In genomic region chr1:74713099-74713858, GRCm38 (mm10) we compare ENCODE assay signal across 8 mouse cellular contexts. TPM values are rescaled to one million over a fixed set of nuclear protein-coding genes. Genes with fewer than 3 reads are reported as not detected.
DNase-seq lines count a peak whose midpoint lies in the region; ATAC-seq lines count a peak whose summit lies in the region.

Gene Cyp27a1, plus strand, starts transcription at chr1:74713574.

- peaks cover 27% of the 10 kb centered on the region for H3K4me1 ChIP-seq in forebrain, embryonic 10.5 days
- peaks cover 4 to 11% of the 10 kb centered on the region in 2 experiments; a peak in 2 of 4 replicates for H3K4me1 ChIP-seq in heart, embryonic 14.5 days (ENCODE audit: control insufficient read depth in 2 of 2, insufficient read depth in 2 of 2, low read length in 2 of 2)
- H3K4me1 ChIP-seq in kidney, embryonic 16.5 days (ENCODE audit: insufficient read depth, low read length), result peaks cover 6% of the 10 kb centered on the region
- no peaks in the 10 kb centered on the region for H3K4me1 ChIP-seq in liver, embryonic 16.5 days (ENCODE audit: control insufficient read depth, low read depth, low read length)

- peaks cover 17% of the 10 kb centered on the region for H3K27me3 ChIP-seq in forebrain, embryonic 10.5 days (ENCODE audit: poor library complexity, severe bottlenecking)
- H3K27me3 ChIP-seq in heart, embryonic 14.5 days (ENCODE audit: control insufficient read depth, insufficient read depth, low read length), result no peaks in the 10 kb centered on the region
- H3K27me3 ChIP-seq in kidney, embryonic 16.5 days (ENCODE audit: insufficient read depth, low read length), result no peaks in the 10 kb centered on the region
- H3K27me3 ChIP-seq in liver, embryonic 16.5 days (ENCODE audit: control insufficient read depth, insufficient read depth, low read depth, low read length), result peaks cover 11% of the 10 kb centered on the region

- H3K9me3 ChIP-seq in forebrain, embryonic 10.5 days, result no peaks in the 10 kb centered on the region
- H3K9me3 ChIP-seq in heart, embryonic 14.5 days (ENCODE audit: control insufficient read depth, low read length), result no peaks in the 10 kb centered on the region
- no peaks in the 10 kb centered on the region for H3K9me3 ChIP-seq in kidney, embryonic 16.5 days (ENCODE audit: low read length)
- H3K9me3 ChIP-seq in liver, embryonic 16.5 days (replicated peaks; ENCODE audit: control insufficient read depth, low read length), result no peaks in the 10 kb centered on the region

- H3K9ac ChIP-seq in heart, embryonic 14.5 days (ENCODE audit: low read length), result peak within 1 kb of the TSS; percentile 77
- H3K9ac ChIP-seq in kidney, embryonic 16.5 days (replicated peaks; ENCODE audit: low read length), result peak within 1 kb of the TSS; percentile 72
- peak within 1 kb of the TSS; percentile 55 for H3K9ac ChIP-seq in liver, embryonic 16.5 days (ENCODE audit: low read depth, low read length)

- H3K4me2 ChIP-seq in heart, embryonic 14.5 days (ENCODE audit: low read length), result peak within 1 kb of the TSS; percentile 81
- peak within 1 kb of the TSS; percentile 85 for H3K4me2 ChIP-seq in kidney, embryonic 16.5 days (replicated peaks; ENCODE audit: low read depth, low read length)
- peak within 1 kb of the TSS; percentile 65 for H3K4me2 ChIP-seq in liver, embryonic 16.5 days (ENCODE audit: low read depth, low read length)

- no peaks in the 10 kb centered on the region for H3K36me3 ChIP-seq in forebrain, embryonic 10.5 days (replicated peaks)
- no peaks in the 10 kb centered on the region for H3K36me3 ChIP-seq in heart, embryonic 14.5 days (ENCODE audit: control insufficient read depth, insufficient read depth, low read length)
- no peaks in the 10 kb centered on the region for H3K36me3 ChIP-seq in kidney, embryonic 16.5 days (ENCODE audit: insufficient read depth, low read length)
- H3K36me3 ChIP-seq in liver, embryonic 16.5 days (ENCODE audit: control insufficient read depth, insufficient read depth), result no peaks in the 10 kb centered on the region

- WGBS in forebrain, embryonic 10.5 days, result 1% methylated on average over 35 of the region's 35 CpGs
- 1% methylated on average over 35 of the region's 35 CpGs for WGBS in heart, embryonic 14.5 days
- WGBS in kidney, embryonic 16.5 days, result 2% methylated on average over 35 of the region's 35 CpGs
- 5% methylated on average over 35 of the region's 35 CpGs for WGBS in liver, embryonic 16.5 days (ENCODE audit: insufficient replicate concordance)

- H3K4me3 ChIP-seq in forebrain, embryonic 10.5 days, result peak within 1 kb of the TSS; percentile 72
- H3K4me3 ChIP-seq in heart, embryonic 14.5 days (ENCODE audit: control insufficient read depth in 1 of 2, insufficient read depth in 1 of 2, low read depth in 1 of 2, low read length in 2 of 2), result peak within 1 kb of the TSS; percentile 56 to 91
- peak within 1 kb of the TSS; percentile 56 for H3K4me3 ChIP-seq in kidney, embryonic 16.5 days (ENCODE audit: low read length)
- peak within 1 kb of the TSS; percentile 55 for H3K4me3 ChIP-seq in liver, embryonic 16.5 days (ENCODE audit: low read depth, low read length)

- DNase-seq in B cell, adult 2 months, result peak; percentile 30 to 33
- peak; percentile 50 for DNase-seq in adrenal gland, postnatal 25 days
- peak; percentile 70 for DNase-seq in forebrain, embryonic 10.5 days (ENCODE audit: extremely low spot score, low spot score)
- peak; percentile 76 for DNase-seq in neural tube, embryonic 10.5 days (ENCODE audit: extremely low spot score, low spot score)
- DNase-seq in urinary bladder, postnatal 14 days (ENCODE audit: low spot score), result peak; percentile 72

- peak; percentile 61 for ATAC-seq in heart, embryonic 14.5 days (ENCODE audit: insufficient number of reproducible peaks, insufficient read depth, low FRiP score, low read depth)
- peak; percentile 91 for ATAC-seq in kidney, embryonic 16.5 days (ENCODE audit: low FRiP score, low TSS enrichment)
- peak; percentile 76 for ATAC-seq in liver, embryonic 16.5 days (ENCODE audit: low read depth)

- H3K27ac ChIP-seq in forebrain, embryonic 10.5 days, result peak within 1 kb of the TSS; percentile 87
- H3K27ac ChIP-seq in heart, embryonic 14.5 days (replicated peaks in 1 of 2; ENCODE audit: control insufficient read depth in 1 of 2, insufficient read depth in 1 of 2, low read depth in 2 of 2, low read length in 2 of 2), result peak within 1 kb of the TSS; percentile 51 to 75
- 0 out of 2 replicates have a peak within 1 kb of the TSS, but pooled peaks have one; percentile 31 for H3K27ac ChIP-seq in kidney, embryonic 16.5 days (ENCODE audit: low read length)
- peak within 1 kb of the TSS; percentile 1; the same call in 1 of the 2 replicates for H3K27ac ChIP-seq in liver, embryonic 16.5 days (ENCODE audit: low read length)

RNA-seq across cellular contexts. Expression of gene Cyp27a1, which starts in this region (rescaled TPM):
- 15.5 and 16.1 TPM in 2 replicates for total RNA-seq in adrenal gland, postnatal 25 days (2021)
- 10.4 and 11.5 TPM in 2 replicates for polyA plus RNA-seq in forebrain, embryonic 10.5 days (2016; fragmentation: Nextera tagmentation; extraction: Ambion mirVana)
- polyA plus RNA-seq in heart, embryonic 14.5 days (2014; fragmentation: Nextera tagmentation; extraction: Ambion mirVana), result 16.3 and 19.1 TPM in 2 replicates
- polyA plus RNA-seq in kidney, embryonic 16.5 days (2015; fragmentation: Nextera tagmentation; extraction: Ambion mirVana), result 7.6 and 7.7 TPM in 2 replicates
- 7.5 and 8.9 TPM in 2 replicates for polyA plus RNA-seq in liver, embryonic 16.5 days (2015; fragmentation: Nextera tagmentation; extraction: Ambion mirVana)

Comparison
In these comparisons a context has a peak if more than half of its experiments do, and no peak if none do; other contexts are left out.
1. Peak in every context shown above with its lines: DNase-seq, ATAC-seq, H3K4me3 ChIP-seq and H3K27ac ChIP-seq.
2. H3K27ac ChIP-seq: peak in every context shown above with its lines; median percentile 87 in forebrain, embryonic 10.5 days; 63 in heart, embryonic 14.5 days; 31 in kidney, embryonic 16.5 days; 1 in liver, embryonic 16.5 days.